Mouse (Mus musculus) heart, adult 10 weeks (tissue): ENCODE results near the gene Pde3b. TPM values are rescaled to one million over a fixed set of nuclear protein-coding genes. Genes with fewer than 3 reads are reported as not detected.

Experiments used
- polyA plus RNA-seq: library from polyadenylated mRNA; stranded (reverse); fragments of 350-450 nt; fragmentation: Illumina TruSeq; extraction: RNeasy Lipid Tissue Mini Kit (QIAGEN cat#74804); gene quantifications from one replicate; pipeline ENCODE4 v1.2.3, GENCODE M21; 2014; ENCODE audit warnings: low read depth, low replicate concordance

The Pde3b gene
- polyA plus RNA-seq, result 3.1 TPM

GRCm38 (mm10) chr7:114414421-114415335, at the start of gene Pde3b:
Gene Pde3b, plus strand, starts transcription at chr7:114415281.

GRCm38 (mm10) chr7:114562531-114563241, 147.6 kb downstream of the Pde3b start, which contains the start of gene Cyp2r1:
Gene Cyp2r1, minus strand, starts transcription at chr7:114562972.

Other genes with a start within 250 kb of the Pde3b start
- gene Copb1, start 160.6 kb upstream of the Pde3b start, polyA plus RNA-seq, result 51.8 TPM
- 210 TPM for gene Psma1, start 139.2 kb upstream of the Pde3b start, polyA plus RNA-seq
- gene Cyp2r1, start 147.7 kb downstream of the Pde3b start, polyA plus RNA-seq, result 0.68 TPM
- not detected for gene Calca, start 221.1 kb downstream of the Pde3b start, polyA plus RNA-seq